Mouse (Mus musculus): ENCODE measurements around the gene Ms4a18. TPM values are rescaled to one million over a fixed set of nuclear protein-coding genes. Genes with fewer than 3 reads are reported as not detected.
"Not testable (repeated sequence)": the region's sequence is repeated elsewhere in the genome, so short reads cannot be mapped to it uniquely, and the experiment has no call there.

Ms4a18 gene
- polyA plus RNA-seq (2012; ENCODE audit: insufficient read depth, low replicate concordance) = not detected in 2 replicates

DNA sequence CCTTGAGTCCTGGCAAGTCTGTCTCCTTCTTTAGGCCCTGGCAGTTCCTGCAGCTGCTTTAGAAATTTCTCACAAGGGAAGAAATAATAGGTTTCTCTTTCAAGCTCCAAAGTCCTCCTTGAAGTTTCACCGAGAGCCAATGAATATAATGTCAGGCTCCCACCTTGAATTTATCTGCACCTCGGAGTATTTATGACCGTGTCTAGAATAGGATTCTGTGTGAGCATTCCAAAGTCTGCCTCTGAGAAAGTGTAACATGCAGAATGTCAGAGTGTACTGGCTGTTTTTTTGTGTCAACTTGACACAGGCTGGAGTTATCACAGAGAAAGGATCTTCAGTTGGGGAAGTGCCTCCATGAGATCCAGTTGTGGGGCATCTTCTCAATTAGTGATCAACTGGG, at the start of gene Ms4a18:
Ms4a18 (minus strand) TSS at position 141 of the 400 bp plus-strand sequence.
- Histone ChIP-seq H3K27me3 (replicated peaks) (no peaks in the 10 kb centered on the region), H3K9me3 (no peaks in the 10 kb centered on the region), H3K36me3 (replicated peaks; ENCODE audit: low read length) (no peaks in the 10 kb centered on the region), H3K4me1 (no peaks in the 10 kb centered on the region), H3K4me3 (replicated peaks) (no peak within 1 kb of the TSS)
- TF ChIP-seq FLI1 (IDR thresholded peaks at IDR 0.05; ENCODE audit: low read length) = no peak
- no peak for TF ChIP-seq GATA1 (IDR thresholded peaks at IDR 0.05; ENCODE audit: borderline replicate concordance, low read length)

DNA sequence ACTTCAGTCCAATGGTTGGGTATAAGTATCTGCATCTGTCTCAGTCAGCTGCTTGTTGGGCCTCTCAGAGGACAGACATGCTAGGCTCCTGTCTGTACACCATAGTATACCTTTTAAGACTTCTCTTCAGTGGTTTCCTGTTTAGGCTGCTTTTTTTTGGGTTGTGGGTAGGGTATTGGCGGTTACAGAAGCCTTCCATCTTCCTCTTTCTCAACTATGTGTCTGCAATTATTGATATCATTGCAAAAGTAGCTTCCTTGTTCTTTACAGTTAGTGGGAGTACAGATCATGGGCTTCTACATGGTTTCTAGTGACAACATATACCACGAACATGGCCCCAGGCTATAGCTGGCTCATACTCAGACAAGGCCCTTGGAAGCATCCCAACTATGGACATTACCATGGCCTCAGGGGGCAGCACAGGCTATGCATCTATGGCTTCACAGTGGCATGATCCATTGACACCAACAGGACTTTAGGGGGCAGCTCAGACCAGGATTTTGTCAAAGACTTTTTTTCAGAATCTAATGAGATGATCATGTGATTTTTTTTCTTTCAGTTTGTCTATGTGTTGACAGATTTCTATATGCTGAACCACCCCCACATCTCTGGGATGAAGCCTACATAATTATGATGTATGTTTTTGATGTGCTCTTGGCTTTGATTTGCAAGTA, 47.5 kb upstream of the Ms4a18 start:
- H3K27me3 ChIP-seq (replicated peaks) = no peaks in the 10 kb centered on the region
- H3K4me1 ChIP-seq = peaks cover 1% of the 10 kb centered on the region; the same call in 1 of the 2 replicates

DNA sequence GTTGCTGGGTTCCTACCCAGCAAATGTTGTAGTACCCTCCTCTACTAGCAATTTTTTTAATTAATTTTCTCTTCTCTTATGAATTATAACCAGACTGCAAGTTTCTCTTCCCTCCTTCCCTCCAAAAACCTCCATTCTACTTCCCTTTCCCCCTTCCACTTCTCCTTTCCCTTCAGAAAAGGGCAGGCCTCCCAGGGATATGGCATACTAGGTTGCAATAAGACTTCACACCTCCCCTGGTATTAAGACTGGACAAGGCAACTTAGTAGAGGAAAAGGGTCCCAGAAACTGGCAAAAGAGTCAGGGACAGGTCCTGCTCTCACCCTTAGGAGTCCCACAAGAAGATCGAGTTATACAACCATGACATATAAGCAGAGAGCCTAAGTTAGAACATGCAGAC, 43.1 kb upstream of the Ms4a18 start:
- H3K9me3 ChIP-seq = no peaks in the 10 kb centered on the region
- TF ChIP-seq GATA1 (IDR thresholded peaks at IDR 0.05; ENCODE audit: borderline replicate concordance, low read length) (no peak), FLI1 (IDR thresholded peaks at IDR 0.05; ENCODE audit: low read length) (no peak)

More for the DNA sequence above, 47.5 kb upstream of the Ms4a18 start:
- TF ChIP-seq GATA1 (IDR thresholded peaks at IDR 0.05; ENCODE audit: borderline replicate concordance, low read length) (no peak), FLI1 (IDR thresholded peaks at IDR 0.05; ENCODE audit: low read length) (no peak)
- Histone ChIP-seq H3K36me3 (replicated peaks; ENCODE audit: low read length) (no peaks in the 10 kb centered on the region), H3K4me3 (replicated peaks) (no peak overlapping the region), H3K9me3 (no peaks in the 10 kb centered on the region)

DNA sequence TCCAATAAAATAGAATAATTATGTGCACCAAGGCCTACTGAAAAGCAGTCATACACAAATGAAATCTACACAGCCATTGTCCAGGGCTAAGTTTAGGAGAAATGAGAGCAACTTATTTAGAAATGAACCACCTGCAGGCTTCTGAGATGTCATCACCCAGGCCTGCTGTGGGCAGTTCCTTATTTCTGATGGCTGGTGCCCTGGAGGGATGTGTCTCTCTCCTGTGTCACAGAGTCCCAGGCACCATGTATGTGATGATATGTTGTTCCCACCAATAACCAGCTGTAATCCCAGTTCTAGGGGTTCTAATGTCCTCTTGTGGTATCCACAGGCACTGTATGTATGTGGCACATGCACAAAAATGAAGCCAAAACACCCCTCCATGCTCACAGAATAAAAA, 42.1 kb upstream of the Ms4a18 start:
- H3K36me3 ChIP-seq (replicated peaks; ENCODE audit: low read length) = no peaks in the 10 kb centered on the region
- TF ChIP-seq FLI1 (IDR thresholded peaks at IDR 0.05; ENCODE audit: low read length) = no peak
- no peak for TF ChIP-seq GATA1 (IDR thresholded peaks at IDR 0.05; ENCODE audit: borderline replicate concordance, low read length)
- H3K9me3 ChIP-seq = no peaks in the 10 kb centered on the region
- H3K4me3 ChIP-seq (replicated peaks) = no peak overlapping the region
- no peaks in the 10 kb centered on the region for H3K4me1 ChIP-seq
- H3K27me3 ChIP-seq (replicated peaks) = no peaks in the 10 kb centered on the region

More for the DNA sequence above, 43.1 kb upstream of the Ms4a18 start:
- H3K4me1 ChIP-seq = no peaks in the 10 kb centered on the region
- H3K36me3 ChIP-seq (replicated peaks; ENCODE audit: low read length) = no peaks in the 10 kb centered on the region
- no peaks in the 10 kb centered on the region for H3K27me3 ChIP-seq (replicated peaks)
- no peak overlapping the region for H3K4me3 ChIP-seq (replicated peaks)

DNA sequence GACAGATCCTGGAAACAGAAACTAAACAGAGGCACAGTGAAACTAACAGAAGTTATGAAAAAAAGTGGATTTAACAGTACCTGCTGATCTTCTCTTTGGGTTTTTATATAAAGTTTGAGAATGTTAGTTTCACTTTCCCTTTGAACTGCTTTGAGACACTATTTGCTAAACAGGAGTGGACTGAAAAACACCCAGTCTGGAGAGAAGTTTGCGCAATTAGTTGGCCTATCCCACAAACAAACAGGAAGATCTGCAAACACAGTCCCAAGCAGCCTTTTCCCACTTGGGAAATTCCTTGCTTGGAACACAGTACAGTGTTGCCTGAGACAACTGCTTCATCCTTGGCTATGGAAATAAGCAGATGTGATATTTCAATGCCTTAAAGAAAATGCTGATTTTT, 37.9 kb upstream of the Ms4a18 start:
- H3K27me3 ChIP-seq (replicated peaks); H3K4me3 ChIP-seq (replicated peaks); H3K36me3 ChIP-seq (replicated peaks; ENCODE audit: low read length); H3K4me1 ChIP-seq; H3K9me3 ChIP-seq: not testable (repeated sequence)

DNA sequence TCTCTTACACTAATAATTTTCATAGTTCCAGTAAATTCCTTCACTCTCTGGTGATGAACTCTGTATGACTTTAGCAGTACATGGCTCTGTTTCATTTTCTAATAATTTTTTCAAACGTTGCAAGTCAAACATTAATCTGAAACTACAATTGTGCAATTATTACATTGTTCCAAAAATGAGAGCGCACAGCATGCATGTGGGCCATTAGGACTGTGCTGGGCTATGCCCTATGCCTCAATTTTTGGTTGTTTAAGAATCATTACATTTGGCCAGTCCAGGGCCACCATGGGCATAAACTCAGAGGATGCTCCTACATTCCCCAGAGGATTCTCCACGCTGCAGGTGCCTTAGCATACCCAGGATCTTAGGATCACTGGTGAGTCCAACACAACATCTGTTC, 35.4 kb upstream of the Ms4a18 start:
- Histone ChIP-seq H3K9me3 (no peaks in the 10 kb centered on the region), H3K36me3 (replicated peaks; ENCODE audit: low read length) (no peaks in the 10 kb centered on the region), H3K27me3 (replicated peaks) (no peaks in the 10 kb centered on the region), H3K4me1 (0 out of 2 replicates have a peak, but pooled peaks cover 4% of the 10 kb centered on the region), H3K4me3 (replicated peaks) (no peak overlapping the region)
- no peak for TF ChIP-seq GATA1 (IDR thresholded peaks at IDR 0.05; ENCODE audit: borderline replicate concordance, low read length)
- no peak for TF ChIP-seq FLI1 (IDR thresholded peaks at IDR 0.05; ENCODE audit: low read length)

DNA sequence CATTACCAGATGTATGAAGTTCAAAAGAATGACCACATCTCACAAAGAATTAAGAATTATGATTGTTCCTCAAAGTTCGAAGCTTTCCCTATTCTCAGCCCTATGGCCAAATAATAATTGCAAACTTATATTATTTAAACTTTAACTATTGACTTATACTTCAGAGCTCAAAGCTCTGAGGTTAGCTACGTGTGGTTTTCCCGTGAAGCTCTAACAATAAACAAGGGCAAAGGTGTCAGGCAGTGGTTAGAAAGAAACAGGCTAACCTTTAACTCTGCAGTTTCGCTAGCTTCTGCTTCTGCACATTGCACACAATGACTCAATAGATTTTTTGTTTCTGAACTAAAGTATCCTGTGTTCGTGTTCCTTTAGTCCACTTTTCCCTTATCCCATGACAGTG, 35.0 kb upstream of the Ms4a18 start:
- Histone ChIP-seq H3K27me3 (replicated peaks) (no peaks in the 10 kb centered on the region), H3K4me1 (0 out of 2 replicates have a peak, but pooled peaks cover 4% of the 10 kb centered on the region), H3K9me3 (no peaks in the 10 kb centered on the region), H3K36me3 (replicated peaks; ENCODE audit: low read length) (no peaks in the 10 kb centered on the region), H3K4me3 (replicated peaks) (no peak overlapping the region)
- TF ChIP-seq FLI1 (IDR thresholded peaks at IDR 0.05; ENCODE audit: low read length) = no peak
- TF ChIP-seq GATA1 (IDR thresholded peaks at IDR 0.05; ENCODE audit: borderline replicate concordance, low read length) = no peak

DNA sequence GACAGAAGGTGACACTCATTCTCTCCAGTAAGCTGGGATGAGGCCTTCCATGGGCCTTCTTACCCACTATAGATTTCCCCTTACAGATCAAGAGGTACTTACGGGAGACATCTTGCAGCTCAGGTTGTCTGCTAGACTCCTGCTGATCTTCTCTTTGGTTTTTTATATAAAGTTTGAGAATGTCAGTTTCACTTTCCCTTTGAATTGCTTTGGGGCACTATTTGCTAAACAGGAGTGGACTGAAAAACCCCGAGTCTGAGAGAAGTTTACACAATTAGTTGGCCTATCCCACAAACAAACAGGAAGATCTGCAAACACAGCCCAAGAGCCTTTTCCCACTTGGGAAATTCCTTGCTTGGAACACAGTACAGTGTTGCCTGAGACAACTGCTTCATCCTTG, 32.5 kb upstream of the Ms4a18 start:
- Histone ChIP-seq H3K36me3 (replicated peaks; ENCODE audit: low read length) (no peaks in the 10 kb centered on the region), H3K9me3 (no peaks in the 10 kb centered on the region), H3K27me3 (replicated peaks) (no peaks in the 10 kb centered on the region), H3K4me3 (replicated peaks) (no peak overlapping the region), H3K4me1 (peaks cover 15% of the 10 kb centered on the region)
- TF ChIP-seq FLI1 (IDR thresholded peaks at IDR 0.05; ENCODE audit: low read length) (no peak), GATA1 (IDR thresholded peaks at IDR 0.05; ENCODE audit: borderline replicate concordance, low read length) (no peak)

DNA sequence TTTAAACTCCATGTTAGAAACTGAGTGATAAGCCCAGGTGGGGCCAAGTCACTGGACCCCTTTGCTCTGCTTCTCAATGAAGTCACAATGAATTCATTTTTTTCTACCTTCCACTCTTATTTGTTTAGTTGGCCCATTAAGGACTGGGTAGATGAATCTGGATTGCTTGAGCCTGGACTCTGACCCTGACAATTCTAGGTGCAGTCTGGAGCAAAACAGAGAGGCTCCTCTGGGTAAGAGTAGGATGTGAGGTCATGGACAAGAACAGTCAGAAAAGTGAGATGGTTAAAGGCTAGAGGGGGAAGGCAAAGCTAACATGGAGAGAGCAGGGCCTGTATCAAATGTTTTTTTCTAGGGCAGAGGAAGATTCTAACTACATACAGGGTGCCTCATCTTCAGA, 31.6 kb upstream of the Ms4a18 start:
- TF ChIP-seq GATA1 (IDR thresholded peaks at IDR 0.05; ENCODE audit: borderline replicate concordance, low read length) (no peak), FLI1 (IDR thresholded peaks at IDR 0.05; ENCODE audit: low read length) (no peak)
- Histone ChIP-seq H3K4me3 (replicated peaks) (no peak overlapping the region), H3K9me3 (no peaks in the 10 kb centered on the region), H3K27me3 (replicated peaks) (no peaks in the 10 kb centered on the region), H3K36me3 (replicated peaks; ENCODE audit: low read length) (no peaks in the 10 kb centered on the region), H3K4me1 (peaks cover 21% of the 10 kb centered on the region)

DNA sequence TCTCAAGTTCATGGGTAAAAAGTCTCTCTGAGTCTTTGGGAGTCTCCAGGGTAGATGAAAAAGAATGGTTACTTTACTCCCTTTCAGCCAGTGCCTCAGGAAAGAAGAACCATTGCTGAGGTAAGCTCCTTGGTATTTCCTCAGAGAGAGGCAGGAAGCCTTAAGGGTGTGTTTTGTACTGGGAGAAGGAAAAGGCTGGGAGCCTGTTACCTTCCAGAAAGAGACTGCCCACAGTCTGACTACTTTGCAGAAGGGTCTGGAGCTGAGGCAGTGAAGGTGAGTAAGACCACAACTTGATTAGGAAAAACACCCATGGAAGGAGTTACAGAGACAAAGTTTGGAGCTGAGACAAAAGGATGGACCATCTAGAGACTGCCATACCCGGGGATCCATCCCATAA, 30.7 kb upstream of the Ms4a18 start:
- no peaks in the 10 kb centered on the region for H3K9me3 ChIP-seq
- H3K27me3 ChIP-seq (replicated peaks) = no peaks in the 10 kb centered on the region
- TF ChIP-seq FLI1 (IDR thresholded peaks at IDR 0.05; ENCODE audit: low read length) (no peak), GATA1 (IDR thresholded peaks at IDR 0.05; ENCODE audit: borderline replicate concordance, low read length) (no peak)
- H3K4me1 ChIP-seq = peaks cover 21% of the 10 kb centered on the region
- H3K36me3 ChIP-seq (replicated peaks; ENCODE audit: low read length) = no peaks in the 10 kb centered on the region
- no peak overlapping the region for H3K4me3 ChIP-seq (replicated peaks)
